12 mouse cellular contexts compared by ENCODE assay signal in the genomic region with DNA sequence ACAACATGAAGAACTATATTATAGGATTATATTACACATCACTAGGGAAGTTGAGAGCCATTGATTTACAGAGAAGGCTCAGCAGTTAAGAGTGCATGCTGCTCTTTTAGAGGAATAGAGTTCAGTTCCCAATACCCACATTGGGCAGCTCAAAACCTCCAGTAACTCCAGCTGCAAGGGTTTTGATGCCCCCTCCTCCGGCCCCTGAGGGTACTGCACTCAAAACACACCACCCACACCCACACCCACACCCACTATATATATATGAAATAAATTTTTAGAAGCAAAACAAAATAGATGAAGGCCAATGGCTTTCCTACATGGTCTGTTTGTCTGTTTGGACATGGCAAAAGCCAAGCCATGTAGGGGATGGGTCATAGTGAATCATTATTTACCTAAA.
"Had no signal": no experiment of that assay in that cellular context is flagged by ENCODE, and none has a peak within 500 bp of the region (broad histone marks: within the 10 kb centered on the region; RNA-seq: fewer than 3 reads in every experiment).

No protein-coding gene starts in this region.

- H3K4me3 ChIP-seq: limb, embryonic 12.5 days; liver, embryonic 15.5 days; neural tube, embryonic 12.5 days had no signal

- H3K27me3 ChIP-seq: limb, embryonic 12.5 days; liver, embryonic 15.5 days; neural tube, embryonic 12.5 days had no signal

- H3K9me3 ChIP-seq: limb, embryonic 12.5 days; liver, embryonic 15.5 days; neural tube, embryonic 12.5 days had no signal

- H3K27ac ChIP-seq: limb, embryonic 12.5 days; liver, embryonic 15.5 days; neural tube, embryonic 12.5 days; stomach, postnatal 0 days had no signal

- DNase-seq: kidney, adult 8-10 months; kidney, postnatal 25 days; liver; lung, adult 2 months; lung, postnatal 4 days; midbrain, embryonic 14.5 days had no signal

- H3K36me3 ChIP-seq: limb, embryonic 12.5 days; liver, embryonic 15.5 days; neural tube, embryonic 12.5 days had no signal

- ATAC-seq: intestine, postnatal 0 days; lung, postnatal 0 days had no signal
